Mouse (Mus musculus): Measurements from ENCODE around the gene S100a13.

S100a13 gene

DNA sequence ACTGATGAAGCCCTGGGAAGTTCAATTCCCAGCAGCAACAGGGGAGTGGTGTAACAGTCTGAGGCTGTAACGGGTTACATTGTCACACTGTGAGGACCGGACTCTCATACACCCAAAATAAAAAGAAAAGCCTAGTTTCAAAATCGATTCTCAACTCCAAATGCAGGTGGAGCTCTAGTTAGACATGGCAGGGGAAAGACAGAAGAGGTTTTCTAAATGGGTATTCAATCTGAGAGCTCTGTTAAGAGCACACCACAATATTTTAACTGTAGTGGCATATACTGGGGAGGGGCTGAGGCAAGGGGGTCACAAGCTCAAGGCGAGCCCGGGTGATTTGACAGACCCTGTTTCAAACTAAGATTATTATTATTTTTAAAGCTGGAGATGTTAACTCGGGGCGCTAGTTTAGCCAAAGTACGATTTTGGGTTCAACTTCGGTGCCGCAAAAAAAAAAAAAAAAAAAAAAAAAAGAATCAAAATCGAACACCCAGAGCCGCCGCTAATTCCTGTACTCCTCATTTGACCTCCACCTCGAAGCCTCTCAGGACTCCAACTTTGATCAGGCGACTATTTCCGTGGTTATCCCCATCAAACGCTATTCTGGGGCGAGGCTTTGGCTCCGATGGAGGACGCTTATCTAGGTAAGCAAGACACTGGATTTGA is 5.8 kb upstream of the S100a13 start:
- no peak for DNase-seq

DNA sequence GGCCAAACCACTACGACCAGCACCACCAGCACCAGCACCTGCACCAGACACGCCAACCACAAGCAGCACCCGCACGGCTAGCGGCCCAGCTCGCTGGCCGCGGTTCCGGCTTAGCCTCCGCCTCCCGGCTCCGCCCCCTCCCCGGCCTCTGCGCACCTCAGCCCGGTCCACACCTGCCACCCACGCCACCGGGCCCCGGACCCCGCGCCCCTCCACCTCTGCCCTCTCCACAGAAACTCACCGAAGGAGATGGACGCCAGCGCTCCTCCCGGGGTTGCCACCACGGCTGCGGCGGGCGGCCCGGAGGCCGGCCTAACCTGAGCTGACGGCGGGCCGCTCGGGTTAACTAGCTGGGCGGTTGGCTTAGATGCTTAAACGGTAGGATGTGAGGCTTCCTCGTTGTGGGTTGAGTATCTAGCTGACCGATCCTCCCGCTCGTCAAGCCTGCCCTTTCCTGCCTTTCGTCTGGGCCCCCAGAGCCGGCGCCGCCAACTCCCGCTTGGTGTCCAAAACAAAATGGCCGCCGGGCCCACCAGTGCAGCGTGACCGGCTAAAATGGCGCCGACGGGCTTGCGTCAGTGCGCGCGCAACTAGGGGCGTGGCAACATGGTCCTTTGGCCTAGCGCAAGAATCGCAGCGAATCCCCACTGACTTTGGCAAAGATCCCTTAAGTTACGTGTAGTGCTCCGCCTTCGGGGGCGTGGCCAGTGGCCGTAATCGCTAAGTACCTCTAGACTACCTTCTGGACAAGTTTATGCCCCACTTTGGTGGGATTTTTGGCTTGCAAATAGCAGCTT is 5.1 kb upstream of the S100a13 start, which contains the start of gene Chtop:
Gene Chtop (minus strand): TSS at position 549 of the 797 bp plus-strand sequence.
- peak; percentile 98 for DNase-seq

DNA sequence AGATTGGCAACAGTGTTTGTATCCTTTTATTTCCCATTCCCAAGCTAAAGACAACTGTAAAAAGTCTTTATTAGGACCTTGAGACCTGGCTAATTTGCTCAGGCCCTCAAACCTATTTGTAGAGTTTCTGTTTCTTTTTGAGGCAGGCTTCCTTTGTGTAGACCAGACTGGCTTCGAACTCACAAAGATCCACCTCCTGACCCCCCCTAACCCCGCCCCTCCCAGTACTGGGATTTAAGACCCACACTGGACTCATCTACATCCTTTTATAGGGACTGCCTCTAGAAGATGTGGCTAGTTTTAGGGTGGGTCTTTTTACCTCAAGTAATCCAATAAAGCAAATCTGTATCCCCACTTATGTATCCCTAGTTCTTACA is 4.5 kb upstream of the S100a13 start:
- DNase-seq: no peak

DNA sequence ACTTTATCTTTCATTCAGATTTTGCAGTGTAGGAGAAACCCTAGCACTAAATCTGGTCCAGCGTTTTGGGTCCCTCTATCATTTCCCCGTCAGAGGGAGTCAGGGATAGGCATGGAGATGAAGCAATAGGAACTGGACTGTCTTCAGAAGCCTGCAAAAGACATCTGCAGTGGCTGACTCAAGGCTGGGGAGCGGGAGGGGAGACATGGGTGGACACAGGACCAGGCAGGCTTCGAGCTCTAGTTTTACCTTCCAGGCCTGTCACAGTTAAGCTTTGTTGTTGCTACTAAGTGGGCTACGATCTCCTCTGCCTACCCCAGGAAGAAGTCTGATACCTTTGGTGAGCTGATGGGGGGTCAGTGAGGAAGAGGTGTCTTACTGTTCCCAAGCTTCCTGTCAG is 2.0 kb upstream of the S100a13 start:
- no peak for DNase-seq

DNA sequence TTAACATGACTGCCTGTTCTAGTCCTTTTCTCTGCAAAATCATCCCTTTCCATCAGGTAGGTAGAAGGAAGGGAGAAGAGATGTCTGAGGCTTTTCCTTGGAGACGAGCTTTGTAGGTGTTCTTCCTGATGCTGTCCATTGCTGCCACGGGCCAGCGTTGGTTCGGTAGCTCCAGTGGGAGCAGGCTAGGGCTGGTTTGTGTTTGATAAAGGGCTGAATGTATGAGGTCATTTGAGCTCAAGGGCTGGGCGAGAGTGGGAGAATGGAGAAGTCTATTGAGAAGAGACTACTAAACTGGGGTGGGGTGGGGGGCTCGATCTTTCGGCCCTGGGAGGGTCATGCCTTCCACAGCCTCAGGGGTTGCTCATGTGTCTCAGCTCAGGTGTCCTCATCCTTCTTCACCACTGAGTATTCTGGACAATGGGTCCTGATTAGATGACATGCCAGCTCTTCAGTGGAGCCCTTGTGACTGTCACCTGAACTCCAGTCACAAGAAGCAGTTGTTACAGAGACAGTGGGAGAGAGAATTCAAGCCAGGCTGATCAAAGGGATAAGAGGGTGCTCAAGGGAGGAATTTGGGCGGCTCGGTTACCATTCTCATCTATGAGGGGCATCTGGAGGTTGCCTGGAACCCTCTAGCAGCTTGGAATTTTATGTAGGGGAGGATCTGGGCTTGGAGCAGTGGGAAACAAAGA is 1.1 kb upstream of the S100a13 start:
- no peak for DNase-seq

DNA sequence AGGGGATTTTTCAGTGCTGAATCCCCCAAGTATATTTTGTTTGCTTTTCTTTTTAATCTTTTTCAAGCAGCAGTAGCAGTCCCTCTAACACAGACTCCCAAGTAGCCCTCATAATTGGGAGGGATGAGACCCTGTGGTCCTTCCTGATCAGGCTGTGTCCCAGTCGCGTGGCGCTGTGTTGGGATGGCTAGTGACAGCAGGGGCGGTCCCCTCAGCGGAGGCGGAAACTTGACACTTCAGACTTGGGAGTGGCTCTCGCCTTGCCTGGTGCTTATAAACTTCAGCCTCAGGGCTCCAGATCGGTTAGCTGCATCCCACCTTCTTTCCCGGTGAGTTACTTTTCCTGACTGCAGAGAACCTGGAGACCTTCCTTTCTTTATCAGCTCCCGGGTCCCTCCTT is 456 bp downstream of the S100a13 start:
- no peak for DNase-seq

DNA sequence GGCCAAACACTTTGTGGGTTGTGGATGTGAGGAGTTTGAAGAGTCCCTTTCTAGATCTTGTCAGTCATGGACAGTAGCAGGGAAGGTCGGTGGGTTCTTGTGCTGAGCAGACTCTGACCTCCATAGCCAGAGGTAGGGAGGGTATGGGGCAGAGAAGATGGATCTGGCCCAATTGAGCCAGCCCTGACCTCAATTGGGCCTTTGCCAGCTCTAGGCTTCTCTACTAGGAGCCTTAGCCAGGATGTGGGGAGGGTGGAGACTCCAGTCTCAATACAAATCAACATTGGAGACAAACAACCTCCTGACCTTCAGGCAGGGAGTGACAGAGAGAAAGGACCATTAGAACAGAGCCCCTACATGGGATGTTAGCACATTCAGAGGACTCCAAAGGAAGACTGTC is 1.0 kb downstream of the S100a13 start:
- DNase-seq: peak; percentile 12

DNA sequence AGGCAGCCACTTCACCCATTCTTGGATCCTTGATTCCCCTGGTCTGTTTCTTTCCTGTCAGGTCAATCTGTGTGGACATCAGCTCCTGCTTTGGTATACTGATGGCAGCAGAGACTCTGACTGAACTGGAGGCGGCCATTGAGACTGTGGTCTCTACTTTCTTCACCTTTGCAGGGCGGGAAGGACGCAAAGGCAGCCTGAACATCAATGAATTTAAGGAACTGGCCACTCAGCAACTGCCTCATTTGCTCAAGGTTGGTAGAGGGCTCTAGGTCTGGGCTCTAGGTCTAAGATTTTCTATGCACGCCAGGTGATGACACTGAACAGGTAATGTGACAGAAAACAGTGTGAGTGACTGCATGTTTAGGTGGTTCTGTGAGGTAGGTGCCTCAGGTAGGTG is 1.6 kb downstream of the S100a13 start:
- DNase-seq: no peak

DNA sequence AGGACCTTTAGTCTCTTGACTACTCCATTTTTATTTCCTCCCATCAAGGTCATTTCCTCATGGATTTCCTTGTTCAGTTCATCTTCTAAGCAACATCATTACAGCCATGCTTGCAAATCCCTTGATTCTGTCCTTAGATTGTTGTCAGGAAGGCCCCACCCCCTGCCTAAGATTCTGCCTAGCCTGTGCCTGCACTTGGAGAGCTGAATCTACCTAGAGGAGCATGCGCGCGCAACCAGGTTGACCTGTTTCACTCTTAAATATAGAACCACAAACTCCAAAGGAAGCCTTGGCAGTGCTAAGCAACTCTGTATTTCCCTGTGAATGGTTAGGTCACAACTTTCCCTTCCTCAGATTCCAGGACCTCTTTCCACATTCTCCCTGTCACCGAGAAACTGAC is 3.5 kb downstream of the S100a13 start:
- DNase-seq: no peak

DNA sequence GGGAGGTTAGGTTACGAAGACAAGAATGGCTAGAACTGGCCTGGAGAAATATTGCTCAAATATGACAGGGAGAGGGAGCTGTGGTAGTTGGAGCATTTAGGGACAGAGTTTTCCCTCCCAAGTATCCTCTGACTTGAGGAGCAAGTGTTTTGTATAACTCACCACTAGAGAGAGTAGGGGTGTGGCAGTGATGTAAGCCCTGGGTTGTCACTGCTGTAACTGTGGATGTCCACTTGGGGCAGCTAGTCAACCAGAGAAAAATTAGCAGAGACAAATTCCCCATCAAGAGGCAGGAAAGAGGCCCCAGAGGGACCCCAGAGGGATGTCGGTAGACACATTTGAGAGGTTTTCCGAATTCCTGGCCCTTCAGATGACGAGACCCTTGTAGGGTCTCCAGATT is 11.2 kb downstream of the S100a13 start:
- peak; percentile 17 for DNase-seq

DNA sequence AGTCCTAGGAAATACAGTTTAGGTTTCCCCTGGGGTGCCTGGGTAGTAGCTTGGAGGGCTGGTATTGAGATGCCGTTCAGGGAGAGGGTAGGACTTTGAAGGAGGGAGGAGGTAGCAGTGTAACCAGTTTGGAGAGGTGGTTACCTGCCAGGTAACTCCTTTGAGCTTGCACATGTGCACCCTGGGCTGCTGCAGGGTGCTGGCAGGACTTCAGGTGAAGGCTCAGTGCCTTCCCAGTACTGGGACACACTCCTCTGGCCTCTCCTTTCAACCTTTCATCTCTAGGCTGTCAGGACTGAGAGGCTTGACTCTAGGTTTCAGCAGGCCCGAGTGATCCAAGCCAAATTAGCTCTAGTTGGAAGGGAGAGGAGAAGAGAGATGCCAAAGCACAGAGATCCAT is 11.8 kb downstream of the S100a13 start:
- DNase-seq: no peak

DNA sequence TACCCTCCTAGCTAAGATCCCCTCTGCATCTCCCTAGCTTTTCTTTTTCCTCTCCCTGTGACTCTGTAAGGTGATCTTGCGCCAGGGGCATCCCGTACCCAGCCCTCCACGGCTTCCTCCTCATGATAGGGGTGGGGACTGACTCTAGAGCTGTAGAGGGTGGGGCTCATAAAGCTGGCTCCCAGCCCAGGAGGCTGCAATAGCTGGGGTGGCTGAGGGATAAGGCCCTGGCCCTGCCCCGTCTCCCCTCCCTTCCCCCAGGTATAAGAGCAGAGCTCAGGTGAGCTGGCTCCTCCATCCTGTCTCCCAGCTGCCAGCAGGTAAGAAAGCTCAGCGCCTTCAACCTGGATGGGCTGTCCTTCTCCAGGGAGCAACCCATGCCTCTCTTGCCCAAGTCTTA is 12.3 kb downstream of the S100a13 start, which contains the start of gene S100a14:
Gene S100a14 (plus strand): TSS at position 277 of the 400 bp plus-strand sequence.
- no peak for DNase-seq

DNA sequence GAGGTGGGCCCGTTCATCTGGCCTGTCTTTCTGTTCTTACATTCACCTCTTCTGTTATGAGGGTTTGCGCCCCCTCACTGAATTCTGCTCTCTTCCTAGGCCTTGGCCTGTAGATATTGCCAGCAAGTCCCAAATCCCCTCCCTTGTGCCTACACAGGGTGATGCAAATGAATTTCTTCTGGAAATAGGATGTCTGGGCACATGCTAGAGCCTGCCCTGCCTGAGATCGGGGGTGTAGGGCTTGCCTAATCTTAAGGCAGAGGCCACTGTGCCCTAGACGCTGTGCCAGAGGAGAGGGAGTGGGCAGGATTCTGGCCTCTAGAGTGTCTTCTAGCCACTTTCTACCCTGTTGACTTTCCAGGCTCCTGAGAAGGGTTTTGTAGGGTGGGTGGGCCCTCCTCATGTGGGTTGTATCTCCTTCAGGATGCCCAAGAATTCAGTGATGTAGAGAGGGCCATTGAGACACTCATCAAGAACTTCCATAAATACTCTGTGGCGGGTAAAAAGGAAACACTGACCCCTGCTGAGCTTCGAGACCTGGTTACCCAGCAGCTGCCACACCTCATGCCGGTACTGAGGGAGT is 13.1 kb downstream of the S100a13 start:
- DNase-seq: no peak

DNA sequence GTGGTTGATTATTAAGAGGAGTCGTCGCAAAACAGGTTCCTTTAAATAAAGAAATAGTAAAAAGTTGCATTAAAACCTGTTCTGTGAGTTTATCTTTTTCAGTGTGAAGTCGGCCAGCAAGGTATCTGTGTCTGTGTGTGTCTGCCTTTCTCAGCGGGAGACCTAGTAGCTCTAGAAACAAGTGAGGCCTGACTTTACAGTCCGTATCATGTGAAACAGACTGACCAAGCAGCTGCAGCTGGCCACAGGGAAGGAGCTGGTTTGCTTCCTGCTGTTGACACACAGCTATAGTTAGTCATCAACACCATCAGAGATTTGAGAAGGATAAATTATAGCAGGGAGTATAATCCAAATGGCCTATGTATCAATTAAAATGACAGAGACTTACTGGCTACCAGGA is 17.5 kb downstream of the S100a13 start:
- DNase-seq: no peak

DNA sequence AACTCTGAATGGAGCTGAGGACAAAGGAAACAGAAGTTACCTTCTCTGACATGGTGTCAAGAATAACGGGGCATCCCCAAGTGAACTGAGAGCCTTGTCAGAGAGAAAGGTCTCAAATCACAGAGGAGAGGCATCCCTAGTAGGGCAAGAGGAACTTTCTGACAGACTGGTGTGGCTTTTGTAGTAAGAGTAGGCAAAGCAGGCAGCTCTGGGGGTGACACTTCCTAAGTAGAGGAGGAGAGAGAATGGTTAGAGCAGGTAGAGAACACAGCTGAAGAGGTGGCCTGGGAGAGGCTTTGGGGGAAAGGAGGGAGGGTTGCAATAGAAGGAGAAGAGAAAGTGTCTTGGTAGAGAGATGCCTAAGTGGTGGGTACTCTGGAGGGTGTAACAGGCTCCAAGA is 21.2 kb downstream of the S100a13 start:
- no peak for DNase-seq

DNA sequence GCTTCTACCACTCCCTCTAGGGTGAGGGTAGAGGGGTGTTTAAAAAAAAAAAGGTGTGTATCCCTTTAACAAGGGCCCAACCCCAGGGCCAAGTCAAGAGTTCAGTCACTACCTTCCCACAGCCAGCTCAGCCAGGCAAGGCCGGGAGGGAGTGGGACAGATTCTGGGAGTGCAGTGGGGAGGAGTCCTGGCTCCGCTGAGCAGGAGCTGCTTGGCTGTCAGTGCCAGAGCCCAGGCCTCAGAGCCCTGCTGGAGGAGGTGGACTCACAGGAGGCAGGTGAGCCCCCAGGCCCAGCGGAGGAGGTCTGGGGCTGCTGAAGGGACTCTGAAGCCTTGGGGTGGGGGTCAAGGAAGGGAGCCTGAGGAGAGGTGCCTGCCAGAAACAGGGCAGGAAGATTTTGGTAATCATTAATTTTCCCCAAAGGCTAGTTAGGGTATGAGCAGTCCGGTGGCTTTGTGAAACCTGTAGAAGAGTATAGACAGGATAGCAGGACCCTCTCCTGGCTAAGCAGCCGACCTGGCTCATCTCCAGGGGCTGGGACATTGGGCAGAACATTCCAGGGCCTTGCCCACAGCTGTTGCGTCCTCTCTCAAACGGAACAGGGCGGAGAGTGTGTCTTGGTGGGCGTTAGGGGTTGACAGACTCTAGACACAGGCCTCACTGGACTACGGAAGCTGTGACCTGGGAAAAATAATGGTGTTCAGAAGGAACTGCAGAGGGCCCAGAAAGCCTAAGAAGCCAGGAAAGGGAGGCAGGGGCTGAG is 23.1 kb downstream of the S100a13 start, which contains the start of gene S100a16:
Gene S100a16 (plus strand): TSS at position 114 of the 764 bp plus-strand sequence.
- peak; percentile 78 for DNase-seq

DNA sequence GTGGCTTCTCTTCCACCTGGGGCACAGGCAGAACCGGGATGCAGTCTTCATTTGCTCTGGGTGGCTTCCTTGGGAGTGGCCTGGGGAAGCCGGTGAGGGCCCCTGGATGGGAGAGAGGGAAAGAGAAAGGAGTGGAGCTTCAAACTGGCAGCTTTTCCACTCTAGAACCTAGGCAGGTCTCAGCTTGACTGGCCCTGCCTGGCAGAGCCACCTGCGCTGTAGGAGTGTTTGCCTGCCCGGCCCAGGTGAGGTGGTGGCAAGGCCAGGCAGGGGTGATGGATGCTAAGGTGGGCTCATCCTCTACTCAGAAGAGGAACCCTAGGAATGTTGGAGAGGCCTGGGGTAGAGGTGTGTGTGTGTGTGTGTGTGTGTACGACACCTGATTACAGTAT is 23.7 kb downstream of the S100a13 start:
- no peak for DNase-seq

DNA sequence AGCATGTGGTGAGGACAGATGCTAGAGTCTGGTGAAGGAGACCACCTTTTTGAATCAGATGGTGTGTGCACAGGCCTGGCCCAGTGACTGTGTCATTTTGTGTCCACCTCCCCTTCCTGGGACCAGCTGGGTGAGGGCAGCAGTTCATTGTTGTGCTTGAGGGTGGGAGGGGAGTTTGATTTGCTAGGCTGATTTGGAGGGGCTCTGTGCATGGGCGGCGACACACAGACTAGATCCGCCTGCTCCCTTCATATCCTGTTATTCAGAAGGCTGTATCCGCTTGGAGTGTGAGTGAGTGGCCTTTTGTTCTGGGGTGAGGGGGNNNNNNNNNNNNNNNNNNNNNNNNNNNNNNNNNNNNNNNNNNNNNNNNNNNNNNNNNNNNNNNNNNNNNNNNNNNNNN is 26.7 kb downstream of the S100a13 start:
- no peak for DNase-seq

DNA sequence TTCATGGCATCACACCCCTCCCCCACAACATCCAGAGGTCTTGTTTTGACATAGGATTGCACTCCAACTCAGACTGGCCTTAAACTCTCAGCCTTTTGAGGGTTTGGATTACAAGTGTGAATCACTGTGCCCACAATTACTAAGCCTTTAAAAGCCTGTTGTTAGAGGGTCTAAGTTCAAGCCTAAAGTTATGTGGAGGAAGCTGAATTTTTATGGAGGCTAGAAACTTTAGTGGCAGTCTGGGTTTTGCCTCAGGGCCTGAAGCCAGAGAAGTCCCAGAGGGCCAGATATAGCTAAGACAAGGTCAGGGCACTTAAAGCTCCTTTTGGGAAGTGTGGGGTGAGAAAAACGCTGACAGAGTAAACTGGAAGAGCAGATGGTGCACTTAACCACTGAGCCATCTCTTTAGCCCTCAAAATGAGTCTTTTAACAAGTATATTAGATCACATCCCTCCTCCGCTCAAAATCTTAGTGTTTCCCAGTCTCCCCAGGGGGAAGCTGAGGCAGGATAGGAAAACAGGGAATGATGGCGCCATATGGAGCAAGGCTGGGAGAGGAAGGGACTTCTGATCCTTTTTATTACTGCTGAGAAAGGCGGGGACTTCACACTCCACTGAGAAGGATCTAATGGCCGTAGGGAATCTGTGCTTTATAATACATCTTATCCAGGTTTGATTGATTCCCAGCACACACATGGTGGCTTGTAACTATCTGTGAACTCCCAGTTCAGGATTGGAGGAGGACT is 35.6 kb downstream of the S100a13 start:
- no peak for DNase-seq

DNA sequence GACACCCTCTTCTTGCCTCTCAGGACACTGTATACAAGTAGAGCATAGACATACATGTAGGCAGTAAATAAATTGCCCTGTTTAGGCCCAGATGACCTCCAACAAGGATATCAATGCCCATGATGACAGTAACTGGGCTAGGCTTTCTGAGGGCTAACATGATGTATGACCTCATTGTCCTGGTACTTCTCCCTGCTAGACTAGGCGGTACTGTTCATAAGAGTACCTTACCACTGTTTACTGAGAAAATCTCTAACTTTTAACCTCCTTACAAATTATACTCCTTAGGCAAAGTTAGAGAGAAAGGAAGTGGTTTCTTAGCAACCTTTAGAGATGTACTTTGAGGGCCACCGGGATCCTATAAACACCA is 36.2 kb downstream of the S100a13 start:
- no peak for DNase-seq

DNA sequence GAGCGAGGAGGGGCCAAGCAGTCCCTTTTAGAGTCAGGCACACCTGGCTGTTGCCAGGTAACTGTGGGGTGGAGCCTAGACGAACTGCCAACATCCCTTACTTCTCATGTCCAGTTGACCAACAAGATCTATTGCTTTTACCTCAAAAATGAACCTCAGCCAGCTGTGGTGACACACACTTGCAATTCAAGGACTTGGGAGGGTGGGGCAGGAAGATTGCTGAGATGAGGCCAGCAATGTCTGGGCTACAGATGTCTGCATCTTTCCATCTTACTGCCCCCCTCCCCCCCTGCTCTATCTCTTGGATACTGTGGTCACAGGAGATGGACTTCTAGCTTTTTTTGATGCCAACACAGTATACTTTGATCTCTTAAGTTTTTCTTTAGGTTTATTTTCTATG is 38.0 kb downstream of the S100a13 start:
- DNase-seq: no peak

DNA sequence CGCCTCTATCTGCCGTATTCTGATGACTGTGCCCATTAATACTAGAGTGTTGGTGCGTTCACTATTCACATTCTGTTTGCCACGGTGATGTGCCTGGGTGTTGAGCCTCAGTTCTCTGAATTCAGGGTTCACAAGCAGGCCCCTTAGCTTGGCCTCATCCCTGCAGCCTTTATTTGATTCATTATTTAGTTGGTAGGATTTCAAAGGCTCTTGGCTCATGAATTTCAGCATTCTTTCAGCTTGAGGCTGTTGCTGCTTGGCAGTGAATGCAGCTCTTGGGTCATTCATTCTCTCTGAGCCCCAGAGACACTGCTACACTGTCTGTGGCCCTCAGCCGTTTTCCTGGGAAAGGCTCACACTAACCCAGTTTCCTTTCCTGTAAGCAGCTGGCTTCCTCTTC is 41.7 kb downstream of the S100a13 start:
- peak; percentile 24 for DNase-seq
